Mouse (Mus musculus): ENCODE measurements around the gene Zfp128. TPM values are rescaled to one million over a fixed set of nuclear protein-coding genes. Genes with fewer than 3 reads are reported as not detected.
"Not testable (repeated sequence)": the region's sequence is repeated elsewhere in the genome, so short reads cannot be mapped to it uniquely, and the experiment has no call there.

Zfp128 gene
- 5.2 and 5.4 TPM in 2 replicates for polyA plus RNA-seq (2012; rRNA removed)

GRCm38 (mm10) chr7:12880911-12881660 is at the start of gene Zfp128:
Gene Zfp128, plus strand, starts transcription at chr7:12881177.
- TF ChIP-seq CTCF (IDR thresholded peaks at IDR 0.05; ENCODE audit: extremely low read depth, insufficient read depth, low read length) (no peak), POLR2A (IDR thresholded peaks at IDR 0.05; ENCODE audit: extremely low read depth, insufficient read depth, low read length) (peak; percentile 69)
- Histone ChIP-seq H3K27ac (ENCODE audit: insufficient read depth, low read length) (no peak within 1 kb of the TSS), H3K4me3 (ENCODE audit: insufficient read depth, low read length) (peak within 1 kb of the TSS; percentile 70), H3K4me1 (ENCODE audit: control insufficient read depth, insufficient read depth, low read length) (peaks cover 3% of the 10 kb centered on the region; the same call in 1 of the 2 replicates)

GRCm38 (mm10) chr7:12834162-12835120 is 46.5 kb upstream of the Zfp128 start, which contains the start of gene Zfp110:
Gene Zfp110, plus strand, starts transcription at chr7:12834761.
- H3K4me1 ChIP-seq (ENCODE audit: control insufficient read depth, insufficient read depth, low read length) = no peaks in the 10 kb centered on the region
- TF ChIP-seq POLR2A (IDR thresholded peaks at IDR 0.05; ENCODE audit: extremely low read depth, insufficient read depth, low read length) (peak; percentile 43), CTCF (IDR thresholded peaks at IDR 0.05; ENCODE audit: extremely low read depth, insufficient read depth, low read length) (no peak)
- H3K27ac ChIP-seq (ENCODE audit: insufficient read depth, low read length) = peak within 1 kb of the TSS; percentile 65
- H3K4me3 ChIP-seq (ENCODE audit: insufficient read depth, low read length) = peak within 1 kb of the TSS; percentile 78

- TF ChIP-seq POLR2A (IDR thresholded peaks at IDR 0.05; ENCODE audit: extremely low read depth, insufficient read depth, low read length) (no peak), CTCF (IDR thresholded peaks at IDR 0.05; ENCODE audit: extremely low read depth, insufficient read depth, low read length) (no peak)
- Histone ChIP-seq H3K4me3 (ENCODE audit: insufficient read depth, low read length) (peak overlapping the region; percentile 78), H3K27ac (ENCODE audit: insufficient read depth, low read length) (peak overlapping the region; percentile 65), H3K4me1 (ENCODE audit: control insufficient read depth, insufficient read depth, low read length) (no peaks in the 10 kb centered on the region)
Measured at GRCm38 (mm10) chr7:12835193-12835671, 45.7 kb upstream of the Zfp128 start.

- Histone ChIP-seq H3K27ac (ENCODE audit: insufficient read depth, low read length) (no peak overlapping the region), H3K4me3 (ENCODE audit: insufficient read depth, low read length) (peak overlapping the region; percentile 78; the same call in 1 of the 2 replicates), H3K4me1 (ENCODE audit: control insufficient read depth, insufficient read depth, low read length) (no peaks in the 10 kb centered on the region)
- TF ChIP-seq CTCF (IDR thresholded peaks at IDR 0.05; ENCODE audit: extremely low read depth, insufficient read depth, low read length) (no peak), POLR2A (IDR thresholded peaks at IDR 0.05; ENCODE audit: extremely low read depth, insufficient read depth, low read length) (no peak)
Measured at GRCm38 (mm10) chr7:12835779-12836178, 45.2 kb upstream of the Zfp128 start.

- H3K27ac ChIP-seq (ENCODE audit: insufficient read depth, low read length) = no peak overlapping the region
- no peak for TF ChIP-seq CTCF (IDR thresholded peaks at IDR 0.05; ENCODE audit: extremely low read depth, insufficient read depth, low read length)
- TF ChIP-seq POLR2A (IDR thresholded peaks at IDR 0.05; ENCODE audit: extremely low read depth, insufficient read depth, low read length) = no peak
- H3K4me3 ChIP-seq (ENCODE audit: insufficient read depth, low read length) = no peak overlapping the region
- no peaks in the 10 kb centered on the region for H3K4me1 ChIP-seq (ENCODE audit: control insufficient read depth, insufficient read depth, low read length)
Measured at GRCm38 (mm10) chr7:12874301-12874700, 6.7 kb upstream of the Zfp128 start.

GRCm38 (mm10) chr7:12880036-12880435 is 941 bp upstream of the Zfp128 start:
- no peak overlapping the region for H3K27ac ChIP-seq (ENCODE audit: insufficient read depth, low read length)
- H3K4me3 ChIP-seq (ENCODE audit: insufficient read depth, low read length) = no peak overlapping the region
- no peak for TF ChIP-seq POLR2A (IDR thresholded peaks at IDR 0.05; ENCODE audit: extremely low read depth, insufficient read depth, low read length)
- no peak for TF ChIP-seq CTCF (IDR thresholded peaks at IDR 0.05; ENCODE audit: extremely low read depth, insufficient read depth, low read length)
- peaks cover 3% of the 10 kb centered on the region; the same call in 1 of the 2 replicates for H3K4me1 ChIP-seq (ENCODE audit: control insufficient read depth, insufficient read depth, low read length)

GRCm38 (mm10) chr7:12880497-12880896 is 480 bp upstream of the Zfp128 start:
- H3K27ac ChIP-seq (ENCODE audit: insufficient read depth, low read length); H3K4me1 ChIP-seq (ENCODE audit: control insufficient read depth, insufficient read depth, low read length): not testable (repeated sequence)
- H3K4me3 ChIP-seq (ENCODE audit: insufficient read depth, low read length) = peak overlapping the region; percentile 70

GRCm38 (mm10) chr7:12886563-12887266 is 5.7 kb downstream of the Zfp128 start:
- H3K4me3 ChIP-seq (ENCODE audit: insufficient read depth, low read length) = no peak overlapping the region
- peaks cover 2% of the 10 kb centered on the region; the same call in 1 of the 2 replicates for H3K4me1 ChIP-seq (ENCODE audit: control insufficient read depth, insufficient read depth, low read length)
- TF ChIP-seq POLR2A (IDR thresholded peaks at IDR 0.05; ENCODE audit: extremely low read depth, insufficient read depth, low read length) (no peak), CTCF (IDR thresholded peaks at IDR 0.05; ENCODE audit: extremely low read depth, insufficient read depth, low read length) (no peak)
- no peak overlapping the region for H3K27ac ChIP-seq (ENCODE audit: insufficient read depth, low read length)

- no peak overlapping the region for H3K27ac ChIP-seq (ENCODE audit: insufficient read depth, low read length)
- no peak overlapping the region for H3K4me3 ChIP-seq (ENCODE audit: insufficient read depth, low read length)
- H3K4me1 ChIP-seq (ENCODE audit: control insufficient read depth, insufficient read depth, low read length) = no peaks in the 10 kb centered on the region
- TF ChIP-seq CTCF (IDR thresholded peaks at IDR 0.05; ENCODE audit: extremely low read depth, insufficient read depth, low read length) = no peak
- TF ChIP-seq POLR2A (IDR thresholded peaks at IDR 0.05; ENCODE audit: extremely low read depth, insufficient read depth, low read length) = no peak
Measured at GRCm38 (mm10) chr7:12887585-12887984, 6.6 kb downstream of the Zfp128 start.
